Mouse (Mus musculus): ENCODE results near the gene Erp44. TPM values are rescaled to one million over a fixed set of nuclear protein-coding genes. Genes with fewer than 3 reads are reported as not detected.

Gene Erp44
- polyA plus RNA-seq, 1 experiment, result 22.1 TPM

DNA sequence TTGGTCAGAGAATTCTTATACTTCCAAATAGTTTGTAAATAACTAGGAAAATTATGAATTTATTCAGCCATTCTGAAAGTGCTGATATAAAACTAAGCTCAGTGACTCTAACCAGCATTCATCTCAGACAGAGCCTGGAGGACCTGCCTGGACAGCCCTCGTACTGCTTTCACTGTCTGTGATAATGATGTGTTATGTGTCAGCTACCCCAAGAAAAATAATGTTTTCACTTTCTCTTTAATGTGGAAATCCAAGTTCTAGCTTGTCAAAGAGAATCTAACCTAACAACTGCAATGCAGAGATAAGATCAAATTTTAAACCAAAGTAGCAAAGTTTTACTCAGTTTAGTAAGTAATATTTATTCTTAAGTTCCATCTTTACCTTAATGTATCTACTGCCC is 35.6 kb downstream of the Erp44 start:
- DNase-seq (ENCODE audit: low read depth, low spot score), result no peak
- 79% methylated on average over 1 of the region's 1 CpGs for WGBS

DNA sequence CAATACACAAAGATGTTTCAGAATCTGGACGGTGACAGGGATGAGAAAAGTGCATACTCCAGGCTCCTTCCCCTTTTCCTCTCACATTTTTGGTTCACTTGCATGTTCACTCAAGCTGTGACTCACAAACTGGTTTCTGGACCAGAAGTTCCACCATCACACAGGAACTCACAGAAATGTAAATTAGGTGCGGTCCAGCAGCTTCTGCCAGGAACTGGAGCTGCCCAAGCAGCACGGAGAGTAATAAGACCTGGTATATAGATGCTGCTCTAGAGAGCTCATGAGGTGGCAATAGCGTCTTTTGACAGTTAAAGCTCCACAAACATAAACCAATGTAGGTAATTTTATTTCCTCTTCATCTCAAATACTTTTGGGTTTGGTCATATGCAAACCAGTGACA is 36.9 kb downstream of the Erp44 start:
- 87% methylated on average over 4 of the region's 4 CpGs for WGBS
- DNase-seq (ENCODE audit: low read depth, low spot score), result no peak

DNA sequence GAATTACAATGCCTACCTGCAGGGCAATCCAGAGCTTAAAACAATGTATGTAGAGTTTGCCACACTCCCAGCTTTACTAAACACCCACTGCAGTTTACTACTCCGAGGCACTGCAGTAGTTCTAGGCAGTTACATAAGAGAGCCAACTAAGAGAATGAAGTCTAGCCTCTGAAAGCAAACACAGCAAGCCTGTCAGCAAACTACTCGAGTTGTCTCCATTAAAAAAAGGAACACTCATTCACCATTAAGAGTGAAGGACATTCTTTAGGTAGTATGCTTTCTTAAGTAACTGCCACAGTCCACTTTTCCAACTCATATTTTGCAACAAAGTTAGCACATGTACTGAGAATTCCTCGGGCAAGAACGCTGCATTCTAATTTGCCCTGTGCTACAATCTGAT is 40.3 kb downstream of the Erp44 start:
- no peak for DNase-seq (ENCODE audit: low read depth, low spot score)
- WGBS, result 74% methylated on average over 4 of the region's 4 CpGs

DNA sequence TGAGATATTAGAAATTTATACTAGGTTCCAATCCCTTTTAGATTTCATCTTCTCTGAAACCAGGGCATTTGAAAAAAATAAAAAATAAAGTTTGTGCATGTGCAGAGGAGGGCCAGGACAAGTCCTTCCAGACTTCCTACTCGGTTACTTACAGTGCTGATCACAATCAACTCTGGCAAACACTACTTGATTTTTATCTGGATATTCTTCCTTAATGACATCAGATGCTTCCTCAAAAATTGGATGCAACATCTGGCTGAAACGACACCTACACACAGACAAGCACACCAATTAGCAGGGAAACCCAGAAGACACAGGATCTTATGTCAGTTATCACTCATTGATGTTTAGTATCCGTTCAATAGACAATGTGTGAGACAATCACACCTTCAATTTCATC is 42.6 kb downstream of the Erp44 start:
- 81% methylated on average over 3 of the region's 3 CpGs for WGBS
- no peak for DNase-seq (ENCODE audit: low read depth, low spot score)

DNA sequence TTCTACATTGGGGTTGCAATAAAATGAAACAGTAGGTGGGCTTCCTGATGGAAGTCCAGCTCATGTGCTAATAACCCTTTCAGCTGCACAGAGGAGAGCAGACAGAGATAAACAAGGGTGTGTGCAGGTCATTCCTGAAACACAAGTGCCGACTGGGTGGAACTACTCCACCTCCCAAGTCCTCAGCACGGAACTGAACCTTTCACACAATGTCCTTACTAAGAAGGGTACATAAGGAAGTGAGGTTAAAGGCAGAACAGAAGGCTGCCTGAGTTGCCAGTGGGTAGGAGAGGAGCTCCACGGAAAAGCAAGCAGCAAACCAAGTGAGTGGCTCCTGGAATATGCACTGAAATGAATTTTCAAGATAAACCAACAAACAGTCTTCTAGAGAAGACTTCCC is 52.6 kb downstream of the Erp44 start:
- DNase-seq (ENCODE audit: low read depth, low spot score), result peak; percentile 56
- WGBS, result 21% methylated on average over 3 of the region's 3 CpGs

DNA sequence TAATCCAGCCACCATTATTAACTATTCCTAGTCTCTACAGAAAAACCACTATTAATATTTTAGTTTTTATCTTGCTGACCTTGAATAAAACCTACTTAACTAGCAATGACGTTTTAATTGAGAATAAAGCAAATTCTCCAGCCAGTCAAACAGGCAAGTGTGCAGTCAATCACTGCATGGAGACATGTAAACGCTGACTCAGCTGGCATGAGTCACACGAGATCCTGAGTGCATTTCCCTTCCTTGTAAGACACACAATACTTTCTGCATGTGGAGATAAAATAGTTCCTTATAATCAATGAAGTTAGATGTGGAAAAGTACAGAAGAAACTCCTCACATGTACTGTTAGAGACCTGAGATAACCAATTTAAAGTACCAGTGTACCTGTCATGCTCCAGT is 53.8 kb downstream of the Erp44 start:
- peak; percentile 47 for DNase-seq (ENCODE audit: low read depth, low spot score)
- 16% methylated on average over 3 of the region's 3 CpGs for WGBS

DNA sequence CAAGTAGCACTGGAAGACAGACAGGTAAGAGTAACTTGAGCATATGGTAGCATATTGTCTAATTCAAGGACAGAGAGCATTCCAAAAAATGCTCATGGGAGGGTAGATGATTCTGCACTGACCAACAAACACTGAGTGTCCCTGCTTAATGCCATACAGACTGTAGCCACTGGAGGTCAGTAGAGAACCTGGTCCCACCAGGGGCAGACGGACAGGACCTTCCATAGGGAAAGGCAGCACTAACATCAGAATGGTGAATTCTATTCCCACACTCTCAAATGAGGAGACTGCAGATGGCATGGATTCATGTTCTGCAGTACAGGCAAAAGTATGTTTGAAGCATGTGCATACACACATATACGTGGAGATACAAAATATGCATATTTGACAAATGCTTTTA is 54.2 kb downstream of the Erp44 start:
- DNase-seq (ENCODE audit: low read depth, low spot score), result no peak
- WGBS, result 30% methylated on average over 2 of the region's 2 CpGs

DNA sequence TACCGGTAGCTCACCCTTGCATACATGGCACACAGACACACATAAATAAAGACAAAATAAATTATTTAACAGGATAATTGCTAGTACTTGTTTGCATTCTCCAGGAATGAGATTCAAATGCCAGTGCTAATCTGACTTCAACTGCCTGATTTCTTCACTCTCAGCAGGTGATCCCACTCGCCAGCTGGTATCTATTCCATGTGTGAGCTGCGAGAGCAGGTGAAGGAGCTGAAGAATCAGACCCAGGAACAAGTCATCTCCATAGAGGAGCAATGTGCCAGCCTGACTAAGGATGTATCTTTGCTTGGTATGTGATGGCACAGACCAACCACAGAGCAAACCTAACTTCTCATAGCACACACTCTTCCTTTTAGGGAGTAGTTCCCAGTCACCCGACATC is 75.8 kb downstream of the Erp44 start:
- WGBS, result 94% methylated on average over 4 of the region's 4 CpGs
- no peak for DNase-seq (ENCODE audit: low read depth, low spot score)

DNA sequence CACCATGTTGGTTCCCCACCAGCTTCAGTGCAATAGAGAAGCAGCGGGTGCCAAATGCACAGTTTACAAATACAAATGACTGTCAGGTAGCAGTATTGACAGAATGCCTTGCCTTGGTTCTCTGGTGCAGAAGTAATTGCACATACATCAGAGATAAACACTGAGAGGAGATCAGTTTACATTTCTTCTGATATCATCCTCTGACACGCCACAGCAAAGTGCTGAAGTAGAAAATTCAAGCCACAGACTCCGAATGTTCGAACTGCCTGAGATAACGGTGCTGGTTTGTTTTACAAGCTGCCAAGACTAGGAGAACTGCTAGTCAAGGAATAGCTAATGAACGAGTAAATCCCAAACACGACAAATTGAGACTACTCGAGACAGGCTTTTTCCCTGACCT is 80.9 kb downstream of the Erp44 start:
- 79% methylated on average over 8 of the region's 8 CpGs for WGBS
- no peak for DNase-seq (ENCODE audit: low read depth, low spot score)

DNA sequence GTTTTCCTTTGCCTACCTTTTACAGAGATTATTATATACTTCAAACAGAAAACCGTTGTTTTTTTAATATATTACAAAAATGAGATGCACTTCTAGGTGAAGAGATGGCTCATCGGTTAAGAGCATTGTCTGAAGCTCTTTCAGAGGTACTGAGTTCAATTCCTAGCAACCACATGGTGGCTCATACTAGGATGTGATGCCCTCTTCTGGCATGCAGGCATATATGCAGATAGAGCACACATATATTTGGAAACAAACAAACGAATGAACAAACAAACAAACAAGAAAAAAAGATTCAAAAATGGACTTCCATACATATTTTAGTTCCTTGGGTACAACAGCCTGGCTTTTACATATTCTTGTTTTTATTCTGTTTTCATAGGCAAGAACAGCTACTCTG is 81.4 kb downstream of the Erp44 start:
- WGBS, result 84% methylated on average over 3 of the region's 3 CpGs
- no peak for DNase-seq (ENCODE audit: low read depth, low spot score)

DNA sequence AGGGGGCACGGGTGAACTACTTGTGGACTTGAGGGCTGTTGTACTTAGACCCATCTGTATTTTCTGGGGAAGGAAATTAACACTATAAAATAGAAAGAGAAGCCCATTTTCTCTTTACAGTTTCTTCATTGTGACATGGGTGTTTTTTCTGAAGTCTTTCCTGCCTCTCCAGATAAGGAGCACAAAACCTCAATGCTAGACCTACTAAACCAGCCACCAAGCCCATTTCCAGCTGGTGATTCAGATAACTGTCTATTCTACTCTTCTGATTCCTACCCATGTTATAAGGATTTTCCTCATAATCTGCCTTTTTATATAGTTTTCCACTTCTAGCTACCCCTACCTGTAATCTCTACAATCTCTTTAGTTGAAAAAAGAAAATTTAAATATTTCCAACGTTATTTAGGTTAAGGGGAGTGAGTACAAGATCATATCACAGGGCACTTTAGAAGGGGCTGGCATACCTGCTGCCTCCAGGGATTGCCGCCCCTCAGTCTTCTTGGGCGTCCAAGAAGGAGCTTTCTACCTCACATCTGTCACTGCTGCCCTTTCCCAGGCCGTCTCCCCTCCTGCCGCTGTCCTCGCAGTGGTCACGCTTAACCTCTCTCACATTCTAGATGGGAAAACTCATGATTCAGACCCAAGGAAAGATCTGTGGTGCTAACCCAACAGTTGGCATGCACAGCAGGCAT is 97.1 kb downstream of the Erp44 start:
- DNase-seq (ENCODE audit: low read depth, low spot score), result no peak
- whole genome bisulfite sequencing, result 91% methylated on average over 8 of the region's 8 CpGs

DNA sequence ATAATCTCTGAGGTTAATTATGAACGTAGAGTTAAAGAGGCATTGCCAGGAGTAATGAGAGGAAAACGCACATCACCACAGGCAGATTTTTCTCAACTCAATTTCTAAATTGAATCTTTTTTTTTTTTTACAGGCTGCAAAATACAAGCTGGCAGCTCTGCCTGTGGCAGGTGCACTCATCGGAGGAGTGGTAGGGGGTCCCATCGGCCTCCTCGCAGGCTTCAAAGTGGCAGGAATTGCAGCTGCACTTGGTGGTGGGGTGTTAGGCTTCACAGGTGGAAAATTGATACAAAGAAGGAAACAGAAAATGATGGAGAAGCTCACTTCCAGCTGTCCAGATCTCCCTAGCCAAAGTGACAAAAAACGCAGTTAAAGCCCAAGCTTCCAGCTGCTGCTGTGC is 98.0 kb downstream of the Erp44 start:
- no peak for DNase-seq (ENCODE audit: low read depth, low spot score)
- WGBS, result 85% methylated on average over 6 of the region's 6 CpGs

DNA sequence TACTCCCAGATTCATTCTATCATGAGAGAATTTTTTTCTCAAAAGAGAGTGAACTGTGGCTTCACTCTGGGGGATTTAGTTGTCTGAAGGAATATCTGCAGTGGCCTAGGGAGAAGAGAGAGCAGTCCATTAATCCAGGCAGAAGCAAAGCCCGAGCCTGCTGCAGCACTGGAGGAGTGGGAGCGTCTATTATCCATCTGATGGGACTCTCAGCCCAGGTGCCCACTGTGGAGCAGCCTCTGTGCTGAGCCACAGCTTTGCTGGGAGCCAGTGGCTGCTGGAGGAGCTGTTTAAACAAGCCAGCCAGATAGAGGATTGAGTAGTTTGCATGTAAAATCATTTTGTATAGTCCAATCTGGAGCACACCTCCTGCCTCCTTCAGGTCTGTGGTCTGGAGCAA is 98.4 kb downstream of the Erp44 start:
- no peak for DNase-seq (ENCODE audit: low read depth, low spot score)
- 69% methylated on average over 2 of the region's 2 CpGs for WGBS

DNA sequence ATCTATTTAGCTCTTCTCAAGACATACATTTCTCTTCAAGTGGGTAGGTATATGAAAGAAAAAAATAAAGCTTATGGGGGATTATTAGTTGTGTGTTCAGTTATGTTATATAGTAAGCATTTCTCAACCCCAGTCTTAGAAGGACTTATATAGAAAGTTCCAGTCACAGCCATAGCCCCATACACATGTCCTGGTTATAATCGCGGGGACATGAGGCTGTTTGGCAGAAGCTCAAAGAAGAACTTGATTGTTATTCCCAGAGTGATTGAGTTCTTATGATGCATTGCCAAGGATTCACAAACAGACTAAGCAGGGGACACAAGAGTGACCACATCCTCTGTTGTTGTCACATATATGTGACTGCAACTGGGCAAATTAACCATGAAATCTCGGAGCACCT is 103.7 kb downstream of the Erp44 start:
- no peak for DNase-seq (ENCODE audit: low read depth, low spot score)
- WGBS, result 90% methylated on average over 3 of the region's 3 CpGs

DNA sequence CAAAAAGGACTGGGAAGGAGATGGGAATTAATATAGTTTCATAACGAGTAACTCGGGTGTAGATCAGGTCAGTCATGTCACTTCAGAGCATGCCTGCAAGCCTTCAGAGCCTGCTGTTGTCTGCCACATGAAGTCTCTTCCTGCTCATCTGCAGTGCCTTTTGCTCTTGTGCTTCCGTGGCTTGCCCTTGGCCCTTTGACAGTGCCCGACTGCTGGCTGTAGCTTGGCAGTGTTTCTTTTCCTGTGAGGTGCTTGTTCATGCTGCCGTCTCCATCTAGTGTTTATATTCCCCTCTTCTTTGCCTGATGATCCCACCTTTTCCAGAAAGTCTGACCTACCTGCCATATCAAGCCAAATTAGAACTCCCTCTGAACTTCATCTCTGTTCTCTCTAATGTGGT is 115.5 kb downstream of the Erp44 start:
- 85% methylated on average over 5 of the region's 5 CpGs for WGBS
- DNase-seq (ENCODE audit: low read depth, low spot score), result no peak

DNA sequence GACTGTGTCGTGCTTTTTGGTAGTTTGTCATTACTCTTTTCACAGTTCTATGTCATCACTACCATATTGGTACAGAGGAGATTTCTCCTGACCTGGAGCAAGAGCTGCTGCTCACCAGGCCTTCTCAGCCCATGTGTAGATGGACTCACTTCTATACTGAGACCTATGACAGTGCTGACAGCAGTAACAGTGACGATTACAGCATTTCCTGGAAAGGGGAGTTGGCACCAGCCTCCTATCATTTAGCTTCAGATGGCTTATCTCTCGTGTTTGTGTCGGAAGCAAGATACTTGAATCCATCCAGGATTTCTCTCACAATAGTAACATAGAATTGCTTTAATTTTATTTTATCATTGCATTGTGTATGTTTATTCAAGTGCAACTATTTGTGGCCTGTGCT is 119.0 kb downstream of the Erp44 start:
- WGBS, result 72% methylated on average over 4 of the region's 4 CpGs
- DNase-seq (ENCODE audit: low read depth, low spot score), result no peak

DNA sequence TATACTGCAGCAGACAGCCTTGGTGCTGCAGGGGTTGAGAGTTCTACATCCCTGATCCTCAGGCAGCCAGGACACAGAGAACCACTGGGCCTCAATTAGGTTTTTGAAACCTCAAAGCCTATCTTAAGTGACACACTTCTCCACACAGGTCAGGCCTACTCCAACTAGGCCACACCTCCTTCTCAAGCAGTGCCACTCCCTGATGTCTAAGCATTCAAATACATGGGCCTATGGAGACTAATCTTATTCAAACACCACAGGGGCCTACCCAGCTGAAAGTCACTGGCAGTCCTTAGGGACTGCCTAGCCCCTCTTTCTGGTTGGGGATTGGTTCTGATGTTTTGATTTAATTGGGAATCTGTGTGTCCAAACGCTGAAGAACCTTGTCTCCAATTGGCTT is 123.5 kb downstream of the Erp44 start:
- no peak for DNase-seq (ENCODE audit: low read depth, low spot score)
- 68% methylated on average over 1 of the region's 1 CpGs for WGBS

DNA sequence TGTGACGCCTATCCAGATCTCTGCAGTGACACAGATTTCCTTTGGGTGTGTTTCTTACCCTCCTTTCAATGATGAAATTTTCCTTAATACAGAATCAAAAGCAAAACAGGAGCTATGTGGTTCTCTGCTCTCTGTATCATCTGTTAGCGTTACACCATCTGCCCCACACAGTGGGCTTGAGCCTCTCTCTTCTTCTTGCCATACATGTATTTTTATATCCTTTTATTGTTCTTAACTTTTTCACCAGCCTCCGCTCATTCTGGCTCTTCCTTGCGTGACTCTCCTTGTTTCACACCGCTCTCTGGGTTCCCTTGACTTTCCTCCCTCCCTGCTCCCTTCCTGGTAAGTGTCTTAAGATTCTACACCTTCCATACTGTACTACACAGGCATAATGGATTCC is 126.1 kb downstream of the Erp44 start:
- WGBS, result 95% methylated on average over 5 of the region's 5 CpGs
- no peak for DNase-seq (ENCODE audit: low read depth, low spot score)

DNA sequence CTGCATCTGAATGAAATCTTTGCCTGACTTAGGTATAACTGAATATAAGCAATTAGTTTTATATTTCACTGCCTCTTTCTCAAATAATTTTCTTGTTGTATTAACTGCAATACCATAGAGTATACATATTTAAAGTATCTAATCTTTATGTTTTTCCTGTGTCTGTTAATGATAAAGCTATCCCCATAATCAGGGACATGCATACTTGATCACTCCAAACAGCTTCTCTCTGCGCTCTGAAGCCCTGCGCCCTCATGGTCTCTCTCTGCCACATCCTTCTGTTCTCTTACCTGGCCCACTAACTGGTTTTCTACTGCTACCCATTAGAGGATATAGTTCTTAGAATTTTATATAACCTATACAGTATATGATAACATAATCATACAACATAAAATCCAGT is 129.9 kb downstream of the Erp44 start:
- DNase-seq (ENCODE audit: low read depth, low spot score), result no peak
- WGBS, result 94% methylated on average over 2 of the region's 2 CpGs

All from large intestine, adult 2 months (tissue).